Mouse (Mus musculus): ENCODE data around the gene Lnx2.

The Lnx2 gene

GRCm38 (mm10) chr5:147076026-147076798, at the start of gene Lnx2:
Lnx2 (minus strand) TSS chr5:147076586.
- peak; percentile 99 for DNase-seq

- DNase-seq: no peak
Measured at GRCm38 (mm10) chr5:147125542-147126185, 49.3 kb upstream of the Lnx2 start.

- DNase-seq: no peak
Measured at GRCm38 (mm10) chr5:147124794-147125193, 48.4 kb upstream of the Lnx2 start.

- DNase-seq: no peak
Measured at GRCm38 (mm10) chr5:147121146-147121545, 44.8 kb upstream of the Lnx2 start.

GRCm38 (mm10) chr5:147117027-147117426, 40.6 kb upstream of the Lnx2 start:
- no peak for DNase-seq

GRCm38 (mm10) chr5:147115631-147116030, 39.2 kb upstream of the Lnx2 start:
- no peak for DNase-seq

GRCm38 (mm10) chr5:147114738-147115137, 38.4 kb upstream of the Lnx2 start:
- no peak for DNase-seq

GRCm38 (mm10) chr5:147108861-147109591, 32.6 kb upstream of the Lnx2 start:
- no peak for DNase-seq

GRCm38 (mm10) chr5:147107276-147107675, 30.9 kb upstream of the Lnx2 start:
- DNase-seq: no peak

- no peak for DNase-seq
Measured at GRCm38 (mm10) chr5:147102295-147102694, 25.9 kb upstream of the Lnx2 start.

- DNase-seq: no peak
Measured at GRCm38 (mm10) chr5:147100180-147100579, 23.8 kb upstream of the Lnx2 start.

- no peak for DNase-seq
Measured at GRCm38 (mm10) chr5:147098667-147099066, 22.3 kb upstream of the Lnx2 start.

GRCm38 (mm10) chr5:147096586-147096985, 20.2 kb upstream of the Lnx2 start:
- no peak for DNase-seq

GRCm38 (mm10) chr5:147094296-147094695, 17.9 kb upstream of the Lnx2 start:
- DNase-seq: no peak

- DNase-seq: no peak
Measured at GRCm38 (mm10) chr5:147092448-147092847, 16.1 kb upstream of the Lnx2 start.

- DNase-seq: peak; percentile 32
Measured at GRCm38 (mm10) chr5:147090256-147090963, 14.0 kb upstream of the Lnx2 start.

- DNase-seq: no peak
Measured at GRCm38 (mm10) chr5:147089836-147090235, 13.4 kb upstream of the Lnx2 start.

- no peak for DNase-seq
Measured at GRCm38 (mm10) chr5:147086816-147087215, 10.4 kb upstream of the Lnx2 start.

GRCm38 (mm10) chr5:147085201-147085894, 9.0 kb upstream of the Lnx2 start:
- peak; percentile 86 for DNase-seq

- DNase-seq: no peak
Measured at GRCm38 (mm10) chr5:147078110-147078900, 1.9 kb upstream of the Lnx2 start.

GRCm38 (mm10) chr5:147077305-147078034, 1.1 kb upstream of the Lnx2 start:
- peak; percentile 90 for DNase-seq

Data from right cerebral cortex, adult 18-20 months (tissue).